Mouse (Mus musculus) E14TG2a.4 (cell line): ENCODE measurements at regions not wholly inside any gene's neighbourhood (a gene's known extent, or its start where the extent isn't known, plus 50 kb on each side); places are given as distances from the start of the nearest gene placed in this dataset.

Experiments
- CTCF ChIP-seq: conservative IDR thresholded peaks from 2 replicates; pipeline ENCODE4 v1.5.1; 2014; ENCODE audit warnings: low read length
- NANOG ChIP-seq: IDR thresholded peaks from 2 replicates; pipeline ENCODE4 v1.6.1; 2014; ENCODE audit warnings: borderline replicate concordance, low read length, mixed read lengths
- POU5F1 ChIP-seq: IDR thresholded peaks from 2 replicates; pipeline ENCODE4 v1.6.1; 2014; ENCODE audit warnings: low read length, borderline replicate concordance

DNA sequence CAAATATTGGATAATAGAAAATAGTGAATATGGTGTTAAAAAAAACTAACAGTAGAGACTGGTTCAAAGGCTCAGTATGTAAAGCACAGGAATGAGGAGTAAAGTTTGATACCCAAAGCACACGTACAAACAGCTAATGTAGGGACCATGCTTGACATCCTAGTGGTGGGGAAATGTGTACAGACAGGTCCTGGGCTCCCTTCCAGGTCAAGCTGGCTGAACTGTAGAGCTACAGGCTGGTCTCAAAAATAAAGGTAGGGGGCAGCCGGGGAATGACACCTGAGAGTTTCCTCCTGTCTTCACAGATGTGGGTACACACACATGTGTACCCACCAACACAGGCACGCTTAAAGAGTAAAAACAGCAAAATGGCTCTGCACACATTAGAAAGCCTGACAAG lies 309.9 kb upstream of the Nova1 start:
- TF ChIP-seq CTCF, result no peak
- no peak for TF ChIP-seq NANOG
- TF ChIP-seq POU5F1, result no peak
